Comparison of ENCODE assay signal across 16 mouse cellular contexts in genomic region chr12:29873281-29873772, GRCm38 (mm10).
A peak's percentile ranks its signal among the peaks of the same experiment; 100 is the strongest.
DNase-seq lines count a peak whose midpoint lies in the region; ATAC-seq and TF ChIP-seq lines count a peak whose summit lies in the region.
"Had no signal": no experiment of that assay in that cellular context is flagged by ENCODE, and none has a peak within 500 bp of the region (broad histone marks: within the 10 kb centered on the region; RNA-seq: fewer than 3 reads in every experiment).

No protein-coding gene starts in this region.

- no peak for TF ChIP-seq CTCF in layer of hippocampus, adult 2 months (conservative IDR thresholded peaks at IDR 0.05)
- no peak for TF ChIP-seq CTCF in midbrain, postnatal 0 days (IDR thresholded peaks at IDR 0.05)
- no peak for TF ChIP-seq CTCF in lung, adult 2 months (IDR thresholded peaks at IDR 0.05; ENCODE audit: insufficient read depth, low read length)

- no peak for ATAC-seq in hindbrain, embryonic 14.5 days (ENCODE audit: low FRiP score)
- ATAC-seq in midbrain, postnatal 0 days (ENCODE audit: low FRiP score) = no peak
- ATAC-seq: inflammation-experienced regulatory T-cells, adult 6 months had no signal

- peak overlapping the region; percentile 43 for H3K9ac ChIP-seq in hindbrain, embryonic 14.5 days
- no peak overlapping the region for H3K9ac ChIP-seq in midbrain, postnatal 0 days (replicated peaks; ENCODE audit: low read length, poor library complexity, severe bottlenecking)
- H3K9ac ChIP-seq: embryonic facial prominence, embryonic 12.5 days; heart, embryonic 13.5 days; limb, embryonic 15.5 days had no signal

- H3K4me1 ChIP-seq in hindbrain, embryonic 14.5 days (replicated peaks; ENCODE audit: control insufficient read depth, insufficient read depth, low read length) = peaks cover 34% of the 10 kb centered on the region
- H3K4me1 ChIP-seq in midbrain, postnatal 0 days (ENCODE audit: insufficient read depth, low read length) = peaks cover 19% of the 10 kb centered on the region
- no peaks in the 10 kb centered on the region for H3K4me1 ChIP-seq in lung, adult 2 months (ENCODE audit: control insufficient read depth, insufficient read depth, low read length)

- H3K27ac ChIP-seq in layer of hippocampus, adult 2 months = peak overlapping the region; percentile 95
- peak overlapping the region; percentile 96 for H3K27ac ChIP-seq in hindbrain, embryonic 14.5 days
- peak overlapping the region; percentile 94 for H3K27ac ChIP-seq in midbrain, postnatal 0 days (ENCODE audit: low read depth, low read length)
- H3K27ac ChIP-seq: embryonic facial prominence, embryonic 12.5 days; heart, embryonic 13.5 days; limb, embryonic 15.5 days had no signal

- no peak overlapping the region for H3K4me2 ChIP-seq in hindbrain, embryonic 14.5 days (replicated peaks)
- H3K4me2 ChIP-seq in midbrain, postnatal 0 days (ENCODE audit: low read depth, low read length, poor library complexity, severe bottlenecking) = no peak overlapping the region
- H3K4me2 ChIP-seq: embryonic facial prominence, embryonic 12.5 days; heart, embryonic 13.5 days; limb, embryonic 15.5 days had no signal

- peaks cover 24% of the 10 kb centered on the region for H3K36me3 ChIP-seq in hindbrain, embryonic 14.5 days (replicated peaks; ENCODE audit: control insufficient read depth, insufficient read depth)
- H3K36me3 ChIP-seq in midbrain, postnatal 0 days (ENCODE audit: insufficient read depth, low read length) = peaks cover 8% of the 10 kb centered on the region
- H3K36me3 ChIP-seq: embryonic facial prominence, embryonic 12.5 days; heart, embryonic 13.5 days; limb, embryonic 15.5 days had no signal

- H3K9me3 ChIP-seq in hindbrain, embryonic 14.5 days (ENCODE audit: control insufficient read depth, low read length) = no peaks in the 10 kb centered on the region
- H3K9me3 ChIP-seq in midbrain, postnatal 0 days (ENCODE audit: low read length) = no peaks in the 10 kb centered on the region
- H3K9me3 ChIP-seq: embryonic facial prominence, embryonic 12.5 days; heart, embryonic 13.5 days; limb, embryonic 15.5 days had no signal

- 77% methylated on average over 1 of the region's 1 CpGs for WGBS in hindbrain, embryonic 14.5 days
- 86% methylated on average over 1 of the region's 1 CpGs for WGBS in midbrain, postnatal 0 days
- WGBS in lung, adult 2 months = 33% methylated on average over 1 of the region's 1 CpGs

- peak; percentile 19 for DNase-seq in cerebellum, adult 8-10 months
- DNase-seq in cerebellum, adult 9-11 months = no peak
- no peak for DNase-seq in layer of hippocampus, adult 2 months (ENCODE audit: low spot score in 2 of 2)
- DNase-seq in layer of hippocampus, postnatal 36 days = no peak
- DNase-seq in hindbrain, embryonic 14.5 days (ENCODE audit: low spot score) = no peak
- no peak for DNase-seq in midbrain, postnatal 0 days (ENCODE audit: low spot score)
- no peak for DNase-seq in gastrocnemius, postnatal 25 days
- DNase-seq in lung, adult 2 months = no peak
- DNase-seq: adrenal gland, postnatal 25 days; lung, adult 18-20 months; thymus, adult 18-20 months had no signal

- TF ChIP-seq POLR2A in lung, adult 2 months (IDR thresholded peaks at IDR 0.05; ENCODE audit: borderline replicate concordance, extremely low read depth, low read depth, low read length) = no peak

- H3K4me3 ChIP-seq in layer of hippocampus, adult 2 months = no peak overlapping the region
- H3K4me3 ChIP-seq in hindbrain, embryonic 14.5 days (replicated peaks; ENCODE audit: low read length) = no peak overlapping the region
- H3K4me3 ChIP-seq in midbrain, postnatal 0 days (ENCODE audit: low read depth, low read length) = no peak overlapping the region
- H3K4me3 ChIP-seq in lung, adult 2 months (replicated peaks; ENCODE audit: extremely low read depth, low read depth, low read length) = no peak overlapping the region
- H3K4me3 ChIP-seq: embryonic facial prominence, embryonic 12.5 days; heart, embryonic 13.5 days; limb, embryonic 15.5 days; myocyte had no signal

- H3K27me3 ChIP-seq in hindbrain, embryonic 14.5 days (ENCODE audit: control insufficient read depth, insufficient read depth, low read length) = no peaks in the 10 kb centered on the region
- H3K27me3 ChIP-seq in midbrain, postnatal 0 days (ENCODE audit: insufficient read depth, low read length) = no peaks in the 10 kb centered on the region
- H3K27me3 ChIP-seq: embryonic facial prominence, embryonic 12.5 days; heart, embryonic 13.5 days; limb, embryonic 15.5 days had no signal
